Mouse (Mus musculus): ENCODE results near the gene AB124611. TPM values are rescaled to one million over a fixed set of nuclear protein-coding genes. Genes with fewer than 3 reads are reported as not detected.

Gene AB124611
- polyA plus RNA-seq, 1 experiment from 2014 or later, result 6.9 TPM

- no peak for ATAC-seq (ENCODE audit: insufficient number of reproducible peaks, low FRiP score, low TSS enrichment, low read depth)
- Histone ChIP-seq H3K36me3 (peaks cover 28% of the 10 kb centered on the region), H3K4me3 (replicated peaks) (no peak overlapping the region), H3K27me3 (no peaks in the 10 kb centered on the region), H3K27ac (replicated peaks) (no peak overlapping the region), H3K4me2 (replicated peaks) (no peak overlapping the region), H3K4me1 (no peaks in the 10 kb centered on the region), H3K9me3 (replicated peaks) (no peaks in the 10 kb centered on the region), H3K9ac (no peak overlapping the region)
- 85% methylated on average over 1 of the region's 1 CpGs for whole genome bisulfite sequencing
Measured at GRCm38 (mm10) chr9:21566538-21566937, 40.6 kb downstream of the AB124611 start.

- Histone ChIP-seq H3K9ac (no peak overlapping the region), H3K36me3 (peaks cover 33% of the 10 kb centered on the region), H3K27me3 (no peaks in the 10 kb centered on the region), H3K4me1 (no peaks in the 10 kb centered on the region), H3K27ac (replicated peaks) (no peak overlapping the region), H3K4me3 (replicated peaks) (no peak overlapping the region), H3K4me2 (replicated peaks) (no peak overlapping the region), H3K9me3 (replicated peaks) (no peaks in the 10 kb centered on the region)
- 85% methylated on average over 2 of the region's 2 CpGs for WGBS
- ATAC-seq (ENCODE audit: insufficient number of reproducible peaks, low FRiP score, low TSS enrichment, low read depth), result no peak
Measured at GRCm38 (mm10) chr9:21567051-21567450, 41.1 kb downstream of the AB124611 start.

- WGBS, result 85% methylated on average over 8 of the region's 8 CpGs
- no peak overlapping the region for H3K27ac ChIP-seq (replicated peaks)
Measured at GRCm38 (mm10) chr9:21568657-21569255, 42.8 kb downstream of the AB124611 start.

GRCm38 (mm10) chr9:21574012-21574801 is 48.2 kb downstream of the AB124611 start:
- Histone ChIP-seq H3K4me3 (replicated peaks) (no peak overlapping the region), H3K9ac (no peak overlapping the region), H3K9me3 (replicated peaks) (no peaks in the 10 kb centered on the region), H3K27me3 (no peaks in the 10 kb centered on the region), H3K36me3 (peaks cover 94% of the 10 kb centered on the region), H3K4me1 (no peaks in the 10 kb centered on the region), H3K27ac (replicated peaks) (no peak overlapping the region), H3K4me2 (replicated peaks) (no peak overlapping the region)
- ATAC-seq (ENCODE audit: insufficient number of reproducible peaks, low FRiP score, low TSS enrichment, low read depth), result 0 out of 2 replicates have a peak, but pooled peaks have one; percentile 59
- WGBS, result 91% methylated on average over 8 of the region's 8 CpGs

More at GRCm38 (mm10) chr9:21568657-21569255, 42.8 kb downstream of the AB124611 start:
- H3K9ac ChIP-seq, result no peak overlapping the region
- no peak overlapping the region for H3K4me3 ChIP-seq (replicated peaks)
- H3K36me3 ChIP-seq, result peaks cover 45% of the 10 kb centered on the region
- H3K27me3 ChIP-seq, result no peaks in the 10 kb centered on the region
- no peaks in the 10 kb centered on the region for H3K9me3 ChIP-seq (replicated peaks)
- no peaks in the 10 kb centered on the region for H3K4me1 ChIP-seq
- no peak for ATAC-seq (ENCODE audit: insufficient number of reproducible peaks, low FRiP score, low TSS enrichment, low read depth)
- H3K4me2 ChIP-seq (replicated peaks), result no peak overlapping the region

- Histone ChIP-seq H3K4me1 (no peaks in the 10 kb centered on the region), H3K9ac (no peak overlapping the region), H3K4me3 (replicated peaks) (no peak overlapping the region), H3K36me3 (peaks cover 95% of the 10 kb centered on the region), H3K27ac (replicated peaks) (no peak overlapping the region), H3K9me3 (replicated peaks) (no peaks in the 10 kb centered on the region), H3K4me2 (replicated peaks) (no peak overlapping the region), H3K27me3 (no peaks in the 10 kb centered on the region)
- no peak for ATAC-seq (ENCODE audit: insufficient number of reproducible peaks, low FRiP score, low TSS enrichment, low read depth)
- 89% methylated on average over 10 of the region's 10 CpGs for WGBS
Measured at GRCm38 (mm10) chr9:21575253-21575652, 49.3 kb downstream of the AB124611 start.

- Histone ChIP-seq H3K27me3 (no peaks in the 10 kb centered on the region), H3K4me2 (replicated peaks) (no peak overlapping the region), H3K27ac (replicated peaks) (no peak overlapping the region), H3K36me3 (peaks cover 95% of the 10 kb centered on the region), H3K9me3 (replicated peaks) (no peaks in the 10 kb centered on the region), H3K4me1 (no peaks in the 10 kb centered on the region), H3K9ac (no peak overlapping the region), H3K4me3 (replicated peaks) (no peak overlapping the region)
- WGBS, result 92% methylated on average over 1 of the region's 1 CpGs
- ATAC-seq (ENCODE audit: insufficient number of reproducible peaks, low FRiP score, low TSS enrichment, low read depth), result no peak
Measured at GRCm38 (mm10) chr9:21576286-21576685, 50.3 kb downstream of the AB124611 start.

GRCm38 (mm10) chr9:21578226-21578625 is 52.2 kb downstream of the AB124611 start:
- Histone ChIP-seq H3K4me2 (replicated peaks) (no peak overlapping the region), H3K27me3 (no peaks in the 10 kb centered on the region), H3K27ac (replicated peaks) (no peak overlapping the region), H3K4me1 (no peaks in the 10 kb centered on the region), H3K4me3 (replicated peaks) (no peak overlapping the region), H3K9me3 (replicated peaks) (no peaks in the 10 kb centered on the region), H3K9ac (no peak overlapping the region), H3K36me3 (peaks cover 95% of the 10 kb centered on the region)
- WGBS, result 87% methylated on average over 3 of the region's 3 CpGs
- no peak for ATAC-seq (ENCODE audit: insufficient number of reproducible peaks, low FRiP score, low TSS enrichment, low read depth)

- no peak for ATAC-seq (ENCODE audit: insufficient number of reproducible peaks, low FRiP score, low TSS enrichment, low read depth)
- no peak overlapping the region for H3K9ac ChIP-seq
- 95% methylated on average over 1 of the region's 1 CpGs for WGBS
Measured at GRCm38 (mm10) chr9:21585401-21585800, 59.4 kb downstream of the AB124611 start.

GRCm38 (mm10) chr9:21587678-21588349 is 61.8 kb downstream of the AB124611 start:
- Histone ChIP-seq H3K4me2 (replicated peaks) (no peak overlapping the region), H3K27ac (replicated peaks) (no peak overlapping the region), H3K4me1 (peaks cover 11% of the 10 kb centered on the region), H3K9ac (no peak overlapping the region), H3K27me3 (no peaks in the 10 kb centered on the region), H3K36me3 (peaks cover 75% of the 10 kb centered on the region), H3K9me3 (replicated peaks) (no peaks in the 10 kb centered on the region), H3K4me3 (replicated peaks) (no peak overlapping the region)
- 83% methylated on average over 23 of the region's 23 CpGs for WGBS
- no peak for ATAC-seq (ENCODE audit: insufficient number of reproducible peaks, low FRiP score, low TSS enrichment, low read depth)

More at GRCm38 (mm10) chr9:21585401-21585800, 59.4 kb downstream of the AB124611 start:
- Histone ChIP-seq H3K4me3 (replicated peaks) (no peak overlapping the region), H3K4me2 (replicated peaks) (no peak overlapping the region), H3K4me1 (no peaks in the 10 kb centered on the region; the same call in 1 of the 2 replicates), H3K27me3 (no peaks in the 10 kb centered on the region), H3K36me3 (peaks cover 97% of the 10 kb centered on the region), H3K9me3 (replicated peaks) (no peaks in the 10 kb centered on the region), H3K27ac (replicated peaks) (no peak overlapping the region)

GRCm38 (mm10) chr9:21588350-21588749 is 62.4 kb downstream of the AB124611 start:
- H3K27ac ChIP-seq (replicated peaks), result no peak overlapping the region
- no peak for ATAC-seq (ENCODE audit: insufficient number of reproducible peaks, low FRiP score, low TSS enrichment, low read depth)
- H3K4me3 ChIP-seq (replicated peaks), result no peak overlapping the region
- peaks cover 70% of the 10 kb centered on the region for H3K36me3 ChIP-seq
- H3K4me1 ChIP-seq, result peaks cover 12% of the 10 kb centered on the region
- H3K27me3 ChIP-seq, result no peaks in the 10 kb centered on the region
- 84% methylated on average over 8 of the region's 8 CpGs for WGBS
- no peaks in the 10 kb centered on the region for H3K9me3 ChIP-seq (replicated peaks)
- no peak overlapping the region for H3K4me2 ChIP-seq (replicated peaks)
- no peak overlapping the region for H3K9ac ChIP-seq

- Histone ChIP-seq H3K27ac (replicated peaks) (no peak overlapping the region), H3K9me3 (replicated peaks) (no peaks in the 10 kb centered on the region), H3K9ac (no peak overlapping the region), H3K4me2 (replicated peaks) (no peak overlapping the region), H3K4me1 (peaks cover 24% of the 10 kb centered on the region), H3K27me3 (no peaks in the 10 kb centered on the region), H3K36me3 (peaks cover 61% of the 10 kb centered on the region), H3K4me3 (replicated peaks) (no peak overlapping the region)
- no peak for ATAC-seq (ENCODE audit: insufficient number of reproducible peaks, low FRiP score, low TSS enrichment, low read depth)
- 94% methylated on average over 5 of the region's 5 CpGs for WGBS
Measured at GRCm38 (mm10) chr9:21589538-21589937, 63.6 kb downstream of the AB124611 start.
